Comparison of ENCODE assay signal across 24 mouse cellular contexts in genomic region chr15:102232764-102233163, GRCm38 (mm10). TPM values are rescaled to one million over a fixed set of nuclear protein-coding genes. Genes with fewer than 3 reads are reported as not detected.
"Had no signal": no experiment of that assay in that cellular context is flagged by ENCODE, and none has a peak within 500 bp of the region (broad histone marks: within the 10 kb centered on the region; RNA-seq: fewer than 3 reads in every experiment).

No protein-coding gene starts in this region.

- H3K4me3 ChIP-seq: left cerebral cortex, adult 2 months; limb, embryonic 12.5 days; liver, embryonic 15.5 days; lung, embryonic 15.5 days; midbrain, embryonic 10.5 days; neural tube, embryonic 12.5 days; neural tube, embryonic 15.5 days; stomach, embryonic 15.5 days had no signal

- H3K9ac ChIP-seq: limb, embryonic 12.5 days; liver, embryonic 12.5 days; liver, embryonic 15.5 days; lung, embryonic 15.5 days; neural tube, embryonic 12.5 days; neural tube, embryonic 15.5 days; stomach, embryonic 15.5 days had no signal

- H3K4me2 ChIP-seq: limb, embryonic 12.5 days; lung, embryonic 15.5 days; neural tube, embryonic 12.5 days; neural tube, embryonic 15.5 days; stomach, embryonic 15.5 days had no signal

- DNase-seq: kidney, adult 18-20 months; kidney, adult 9 months; kidney, postnatal 14 days; kidney, postnatal 4 days; layer of hippocampus, postnatal 36 days; liver; lung, postnatal 14 days; midbrain, embryonic 14.5 days; right cerebral cortex, postnatal 25 days; spleen, adult 18-20 months; thymus, postnatal 25 days had no signal

- H3K4me1 ChIP-seq: neural tube, embryonic 12.5 days; neural tube, embryonic 15.5 days had no signal

- H3K9me3 ChIP-seq: limb, embryonic 12.5 days; liver, embryonic 12.5 days; liver, embryonic 15.5 days; lung, embryonic 15.5 days; megakaryocyte, embryonic 14.5 days; midbrain, embryonic 10.5 days; neural tube, embryonic 12.5 days; neural tube, embryonic 15.5 days; stomach, embryonic 15.5 days had no signal

- H3K27ac ChIP-seq: left cerebral cortex, adult 2 months; liver, embryonic 15.5 days; midbrain, embryonic 10.5 days; neural tube, embryonic 12.5 days; neural tube, embryonic 15.5 days; stomach, embryonic 15.5 days had no signal

- H3K36me3 ChIP-seq: liver, embryonic 12.5 days; liver, embryonic 15.5 days; midbrain, embryonic 10.5 days; stomach, embryonic 15.5 days had no signal

- ATAC-seq: intestine, embryonic 16.5 days; liver, embryonic 12.5 days had no signal

- H3K27me3 ChIP-seq: limb, embryonic 12.5 days; lung, embryonic 15.5 days; neural tube, embryonic 12.5 days; neural tube, embryonic 15.5 days; stomach, embryonic 15.5 days had no signal

RNA-seq across cellular contexts. Expression of gene Gm9918, which starts 37.6 kb away (rescaled TPM):
- polyA plus RNA-seq: liver, embryonic 12.5 days; liver, embryonic 15.5 days; macrophage; midbrain, embryonic 14.5 days; midbrain, postnatal 0 days had no signal
